8 mouse cellular contexts compared by ENCODE assay signal in the genomic region with DNA sequence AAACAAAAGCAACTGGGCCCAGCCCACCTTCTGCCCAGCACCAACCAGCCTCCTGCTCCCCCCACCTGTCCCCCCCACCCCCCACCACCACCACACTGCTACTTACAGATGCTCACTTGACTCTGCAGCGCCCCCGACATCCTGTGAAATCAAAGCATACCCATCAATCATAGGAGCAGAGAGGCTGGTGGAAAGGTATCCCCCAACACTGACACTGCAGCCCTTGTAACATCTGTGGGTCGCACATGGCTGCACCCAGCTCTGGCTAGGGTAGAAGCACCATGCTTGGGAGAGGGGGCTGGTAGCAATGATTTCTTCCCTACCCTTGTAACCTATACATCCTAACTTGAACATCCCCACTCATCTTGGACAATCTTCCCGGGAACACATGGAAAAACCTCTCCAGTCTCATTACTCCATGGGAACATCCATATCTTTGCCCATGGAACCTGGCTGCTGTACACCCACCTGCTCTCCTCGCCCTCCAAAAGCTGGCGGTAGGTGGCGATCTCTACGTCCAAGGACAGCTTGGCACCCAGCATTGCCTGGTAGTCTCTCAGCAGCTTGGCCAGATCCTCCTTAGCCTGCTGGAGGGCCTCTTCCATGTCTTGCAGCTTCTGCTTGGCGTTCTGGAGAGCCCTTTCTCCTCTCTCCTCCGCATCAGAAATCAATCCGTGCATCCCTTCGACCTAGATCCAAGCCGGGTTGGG. TPM values are rescaled to one million over a fixed set of nuclear protein-coding genes. Genes with fewer than 3 reads are reported as not detected.
DNase-seq lines count a peak whose midpoint lies in the region; ATAC-seq lines count a peak whose summit lies in the region.

No protein-coding gene starts in this region.

- DNase-seq in adrenal gland, postnatal 10 days = peak; percentile 17
- DNase-seq in adrenal gland, postnatal 4 days (ENCODE audit: low spot score in 2 of 2) = no peak
- peak; percentile 25 for DNase-seq in thymus, postnatal 4 days
- no peak for DNase-seq in thymus, postnatal 14 days
- peak; percentile 51 to 61 for DNase-seq in kidney, postnatal 4 days
- DNase-seq in spleen, postnatal 10 days (ENCODE audit: low spot score in 2 of 2) = no peak
- no peak for DNase-seq in testis, postnatal 10 days (ENCODE audit: low spot score)

- ATAC-seq in cerebellum, adult (ENCODE audit: insufficient number of reproducible peaks, low FRiP score, low TSS enrichment) = no peak

RNA-seq across cellular contexts. Expression of gene Krt77, which starts 8.9 kb away (rescaled TPM):
- total RNA-seq in adrenal gland, postnatal 10 days (2021) = not detected
- total RNA-seq in adrenal gland, postnatal 4 days (2021) = not detected

RNA-seq across cellular contexts. Expression of gene Krt1, which starts 10.0 kb away (rescaled TPM):
- under 1 TPM; 0.18 to 0.51 TPM for total RNA-seq in adrenal gland, postnatal 10 days (2021)
- under 1 TPM; 0.39 to 0.45 TPM for total RNA-seq in adrenal gland, postnatal 4 days (2021)

RNA-seq across cellular contexts. Expression of gene Krt76, which starts 32.1 kb away (rescaled TPM):
- not detected for total RNA-seq in adrenal gland, postnatal 10 days (2021)
- total RNA-seq in adrenal gland, postnatal 4 days (2021) = not detected

RNA-seq across cellular contexts. Expression of gene Krt2, which starts 42.6 kb away (rescaled TPM):
- total RNA-seq in adrenal gland, postnatal 10 days (2021) = not detected
- total RNA-seq in adrenal gland, postnatal 4 days (2021) = not detected

RNA-seq across cellular contexts. Expression of gene Krt73, which starts 58.4 kb away (rescaled TPM):
- total RNA-seq in adrenal gland, postnatal 10 days (2021) = not detected
- not detected for total RNA-seq in adrenal gland, postnatal 4 days (2021)

Comparison
In these comparisons a context has a peak if more than half of its experiments do, and no peak if none do; other contexts are left out.
1. DNase-seq: peak in adrenal gland, postnatal 10 days (single experiment), thymus, postnatal 4 days (single experiment) and kidney, postnatal 4 days (2 of 2); none in adrenal gland, postnatal 4 days (0 of 2), thymus, postnatal 14 days (single experiment), spleen, postnatal 10 days (0 of 2) and testis, postnatal 10 days (single experiment).